Mouse (Mus musculus) bone marrow, adult 2 months (tissue): ENCODE data around the gene Fancc. TPM values are rescaled to one million over a fixed set of nuclear protein-coding genes. Genes with fewer than 3 reads are reported as not detected.

Experiments used
- H3K27ac ChIP-seq: fragments of 200-500 bp; 2 replicates; pipeline ENCODE4 v1.5.1; 2012; ENCODE audit warnings: low read depth, mild to moderate bottlenecking, control low read depth, inconsistent platforms, low read length; ENCODE audit not compliant: control insufficient read depth, poor library complexity, insufficient read depth
- H3K4me1 ChIP-seq: fragments of 200-500 bp; 2 replicates; pipeline ENCODE4 v1.6.1; 2011; ENCODE audit warnings: low read length; ENCODE audit not compliant: control insufficient read depth, insufficient read depth
- H3K4me3 ChIP-seq: fragments of 200-500 bp; replicated peaks from 2 replicates; pipeline ENCODE3; 2011; ENCODE audit warnings: mild to moderate bottlenecking, low read depth, low read length, control low read depth; ENCODE audit not compliant: control insufficient read depth
- CTCF ChIP-seq: fragments of 200-500 bp; IDR thresholded peaks from 2 replicates; pipeline ENCODE4 v1.5.1; 2011; ENCODE audit warnings: low read length, control low read depth; ENCODE audit not compliant: control insufficient read depth, insufficient read depth
- POLR2A ChIP-seq: fragments of 200-500 bp; IDR thresholded peaks from 2 replicates; pipeline ENCODE4 v1.6.1; 2011; ENCODE audit warnings: low read depth, mild to moderate bottlenecking, control low read depth, low read length, borderline replicate concordance; ENCODE audit not compliant: control insufficient read depth
- WGBS: fragments of 180-500 bp; shearing (Covaris S2); methylation state at CpG from one replicate; pipeline ENCODE4 v1.1.7; 2018; 5-methylcytosine and 5-hydroxymethylcytosine counted together
- polyA plus RNA-seq: library from polyadenylated mRNA; stranded (reverse); fragments of >200 nt; gene quantifications from 2 replicates; pipeline ENCODE4 v1.2.4, GENCODE M21; 2011; ENCODE audit warnings: low replicate concordance; ENCODE audit not compliant: missing spikeins, insufficient read depth, insufficient read length

Fancc gene
- polyA plus RNA-seq, 1 experiment: 9.9 TPM

DNA sequence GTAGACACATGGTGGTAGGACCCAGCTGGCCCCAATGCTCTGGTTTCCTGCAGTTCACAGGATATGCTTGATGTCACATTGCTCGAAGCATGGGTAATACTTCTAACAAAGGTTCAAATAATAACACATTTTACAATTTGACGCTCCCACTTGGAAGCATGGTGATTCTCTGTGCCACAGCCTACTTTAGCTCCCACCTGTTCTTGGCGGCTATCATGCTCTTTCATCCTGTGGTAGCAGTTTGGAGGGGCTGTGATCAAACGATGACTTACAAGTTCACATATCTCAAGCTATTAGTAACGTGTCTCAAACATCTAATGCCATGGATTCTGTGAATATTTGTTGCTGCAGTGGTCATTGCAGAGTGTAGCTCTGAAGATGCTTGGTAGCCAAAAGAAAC, 219.8 kb downstream of the Fancc start:
- Histone ChIP-seq H3K4me1 (peaks cover 1% of the 10 kb centered on the region; the same call in 1 of the 2 replicates), H3K27ac (no peak overlapping the region), H3K4me3 (no peak overlapping the region)
- WGBS: 65% methylated on average over 5 of the region's 5 CpGs
- TF ChIP-seq CTCF: no peak
- no peak for TF ChIP-seq POLR2A

GRCm38 (mm10) chr13:63276389-63276788, 220.7 kb downstream of the Fancc start:
- no peak overlapping the region for H3K4me3 ChIP-seq
- 59% methylated on average over 4 of the region's 4 CpGs for WGBS
- H3K27ac ChIP-seq: no peak overlapping the region
- TF ChIP-seq CTCF (no peak), POLR2A (no peak)
- H3K4me1 ChIP-seq: peaks cover 1% of the 10 kb centered on the region; the same call in 1 of the 2 replicates

GRCm38 (mm10) chr13:63274488-63275166, 222.5 kb downstream of the Fancc start:
- Histone ChIP-seq H3K27ac (no peak overlapping the region), H3K4me3 (no peak overlapping the region), H3K4me1 (peaks cover 1% of the 10 kb centered on the region; the same call in 1 of the 2 replicates)
- 83% methylated on average over 10 of the region's 10 CpGs for WGBS
- no peak for TF ChIP-seq CTCF
- TF ChIP-seq POLR2A: no peak

- no peak for TF ChIP-seq POLR2A
- no peak for TF ChIP-seq CTCF
- Histone ChIP-seq H3K27ac (no peak overlapping the region), H3K4me1 (peaks cover 1% of the 10 kb centered on the region; the same call in 1 of the 2 replicates), H3K4me3 (no peak overlapping the region)
- 76% methylated on average over 2 of the region's 2 CpGs for WGBS
These were observed 223.2 kb downstream of the Fancc start for GRCm38 (mm10) chr13:63273859-63274258.

DNA sequence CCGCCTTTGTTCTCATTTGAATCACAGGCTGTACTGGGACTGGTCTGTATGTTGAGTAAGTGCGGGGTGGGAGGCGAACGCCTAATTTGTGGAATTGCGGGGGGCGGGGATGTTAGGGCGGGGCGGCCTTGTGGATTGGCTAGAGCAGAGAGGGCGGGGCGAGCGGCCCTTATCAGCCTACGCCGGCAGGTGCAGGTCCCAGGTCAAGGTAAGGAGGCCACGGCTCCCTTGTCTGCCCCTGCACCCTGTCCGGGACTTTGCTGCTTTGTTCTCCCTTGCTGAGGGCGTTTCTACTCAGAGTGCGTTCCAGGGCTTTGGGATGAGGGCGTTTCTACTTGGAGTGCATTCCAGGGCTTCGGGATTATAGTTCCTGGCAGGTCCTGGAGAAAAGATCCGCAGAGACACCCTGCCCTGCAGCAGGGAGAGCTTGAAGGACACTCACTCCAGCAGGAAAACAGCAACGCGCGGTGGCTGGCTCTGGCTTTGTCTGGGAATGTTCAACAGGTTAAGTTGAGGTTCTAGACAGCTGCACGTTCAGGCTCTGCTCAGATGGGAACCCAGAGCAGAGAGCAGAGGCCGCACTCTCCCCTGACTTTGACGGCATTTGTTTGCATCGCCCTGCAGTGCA, 224.4 kb downstream of the Fancc start:
- Histone ChIP-seq H3K27ac (no peak overlapping the region), H3K4me3 (no peak overlapping the region), H3K4me1 (peaks cover 1% of the 10 kb centered on the region; the same call in 1 of the 2 replicates)
- no peak for TF ChIP-seq CTCF
- no peak for TF ChIP-seq POLR2A
- WGBS: 90% methylated on average over 27 of the region's 27 CpGs

DNA sequence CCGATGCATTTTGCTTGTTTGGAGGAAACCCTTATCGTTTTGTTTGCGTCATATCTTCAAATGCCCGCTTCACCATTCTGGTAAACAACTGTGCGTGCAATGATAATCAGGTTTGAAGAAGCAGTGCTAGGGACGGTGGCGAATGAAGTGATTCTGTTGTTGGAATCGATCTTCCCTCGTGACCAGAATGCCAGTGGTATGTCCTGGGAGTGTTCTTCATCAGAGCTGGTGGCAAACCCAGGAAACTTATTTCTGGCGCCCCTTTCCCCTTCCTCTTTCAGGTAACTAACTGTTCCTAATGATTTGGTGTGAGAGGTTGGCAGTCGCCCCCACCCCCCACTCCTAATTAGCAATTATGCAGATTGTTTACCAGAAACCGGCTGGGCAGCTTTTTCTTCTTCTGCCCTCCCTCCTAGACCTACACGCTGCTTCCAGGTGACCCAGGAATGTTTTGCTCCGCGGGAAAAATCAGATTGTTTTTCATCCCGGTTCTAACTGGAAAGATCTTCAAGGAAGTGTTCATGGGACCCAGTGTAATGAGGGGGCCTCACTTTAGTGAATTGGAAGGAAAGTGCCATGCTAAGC, 225.0 kb downstream of the Fancc start:
- TF ChIP-seq CTCF: no peak
- TF ChIP-seq POLR2A: no peak
- WGBS: 65% methylated on average over 16 of the region's 16 CpGs
- Histone ChIP-seq H3K4me3 (no peak overlapping the region), H3K4me1 (peaks cover 1% of the 10 kb centered on the region; the same call in 1 of the 2 replicates), H3K27ac (no peak overlapping the region)

- Histone ChIP-seq H3K27ac (no peak overlapping the region; the same call in 1 of the 2 replicates), H3K4me3 (no peak overlapping the region), H3K4me1 (no peaks in the 10 kb centered on the region)
- TF ChIP-seq POLR2A (no peak), CTCF (no peak)
- WGBS: 90% methylated on average over 5 of the region's 5 CpGs
These were observed 226.9 kb downstream of the Fancc start for GRCm38 (mm10) chr13:63270191-63270590.

GRCm38 (mm10) chr13:63268776-63269175, 228.3 kb downstream of the Fancc start:
- H3K27ac ChIP-seq: no peak overlapping the region
- TF ChIP-seq POLR2A: no peak
- TF ChIP-seq CTCF: no peak
- H3K4me3 ChIP-seq: no peak overlapping the region
- 76% methylated on average over 1 of the region's 1 CpGs for WGBS
- H3K4me1 ChIP-seq: no peaks in the 10 kb centered on the region
